Mouse (Mus musculus) CH12.LX (cell line): Measurements from ENCODE around the gene Plxna1. TPM values are rescaled to one million over a fixed set of nuclear protein-coding genes. Genes with fewer than 3 reads are reported as not detected.

ENCODE experiments used
- DNase-seq: peaks from one replicate; pipeline ENCODE4 v3.0.0-alpha.2; 2013; ENCODE audit errors: extremely low read depth
- H3K27ac ChIP-seq: 2 replicates; pipeline ENCODE4 v1.5.1; 2012; ENCODE audit warnings: low read depth, mild to moderate bottlenecking, control low read depth, moderate library complexity; ENCODE audit not compliant: insufficient read depth
- H3K27me3 ChIP-seq: replicated peaks from 2 replicates; pipeline ENCODE3; 2012; ENCODE audit warnings: inconsistent platforms
- H3K36me3 ChIP-seq, 2 experiments: replicated peaks in 1 of 2; 2 replicates each; pipeline versions ENCODE3 to v1.6.1; 2012; ENCODE audit warnings: inconsistent platforms in 1 of 2, low read length in 1 of 2, mild to moderate bottlenecking in 1 of 2, mixed read lengths in 1 of 2, moderate library complexity in 1 of 2; ENCODE audit not compliant: control insufficient read depth in 1 of 2, insufficient read depth in 1 of 2
- H3K4me1 ChIP-seq, 2 experiments: 2 replicates each; pipeline ENCODE4 v1.6.1; 2012; ENCODE audit warnings: inconsistent platforms in 1 of 2, moderate library complexity in 1 of 2; ENCODE audit not compliant: insufficient read depth in 2 of 2, control insufficient read depth in 1 of 2
- H3K4me2 ChIP-seq: 2 replicates; pipeline ENCODE4 v1.6.1; 2012; ENCODE audit warnings: low read depth, mild to moderate bottlenecking, control low read depth; ENCODE audit not compliant: poor library complexity, insufficient read depth, severe bottlenecking
- H3K4me3 ChIP-seq, 3 experiments: fragments of 150-350 bp in 1 of 3; sonication (generic) in 1 of 3; replicated peaks in 1 of 3; 2 replicates each; pipeline versions ENCODE3 to v1.5.1; 2011 to 2012; ENCODE audit warnings: low read depth in 2 of 3, low read length in 2 of 3, mild to moderate bottlenecking in 2 of 3, moderate library complexity in 2 of 3, control low read depth in 1 of 3, improper control_type of control experiment in 1 of 3, inconsistent platforms in 1 of 3, mixed read lengths in 1 of 3; ENCODE audit not compliant: poor library complexity in 1 of 3
- H3K79me2 ChIP-seq: replicated peaks from 2 replicates; pipeline ENCODE4 v1.6.1; 2012; ENCODE audit warnings: mild to moderate bottlenecking, moderate library complexity; ENCODE audit not compliant: control insufficient read depth, poor library complexity, insufficient read depth, severe bottlenecking; ENCODE audit errors: extremely low read depth
- H3K9ac ChIP-seq: 2 replicates; pipeline ENCODE4 v1.6.1; 2012; ENCODE audit warnings: low read depth, mild to moderate bottlenecking, control low read depth, moderate library complexity; ENCODE audit not compliant: insufficient read depth
- H3K9me3 ChIP-seq: replicated peaks from 2 replicates; pipeline ENCODE3; 2012; ENCODE audit warnings: low read length, inconsistent platforms, mixed read lengths
- BHLHE40 ChIP-seq: IDR thresholded peaks from 2 replicates; pipeline ENCODE4 v1.6.1; 2011; ENCODE audit warnings: mild to moderate bottlenecking, low read depth, low read length, improper control_type of control experiment
- CHD1 ChIP-seq: IDR thresholded peaks from 2 replicates; pipeline ENCODE4 v1.6.1; 2012; ENCODE audit warnings: low read depth, low read length, improper control_type of control experiment, inconsistent platforms
- CHD2 ChIP-seq: IDR thresholded peaks from 2 replicates; pipeline ENCODE4 v1.6.1; 2011; ENCODE audit warnings: low read length, improper control_type of control experiment
- CTCF ChIP-seq, 2 experiments: IDR thresholded peaks in 1 of 2; conservative IDR thresholded peaks in 1 of 2; 2 replicates each; pipeline ENCODE4 v1.5.1; 2011 to 2012; ENCODE audit warnings: low read depth in 2 of 2, low read length in 2 of 2, improper control_type of control experiment in 1 of 2, inconsistent platforms in 1 of 2, mild to moderate bottlenecking in 1 of 2, moderate library complexity in 1 of 2
- E2F4 ChIP-seq: IDR thresholded peaks from 2 replicates; pipeline ENCODE4 v1.6.1; 2011; ENCODE audit warnings: low read depth, low read length, improper control_type of control experiment; ENCODE audit not compliant: insufficient replicate concordance
- ELF1 ChIP-seq: IDR thresholded peaks from 2 replicates; pipeline ENCODE4 v1.6.1; 2014; ENCODE audit warnings: low read depth, mild to moderate bottlenecking, inconsistent platforms, low read length, improper control_type of control experiment
- EP300 ChIP-seq: IDR thresholded peaks from 2 replicates; pipeline ENCODE4 v1.6.1; 2011; ENCODE audit warnings: low read length, improper control_type of control experiment
- HCFC1 ChIP-seq: IDR thresholded peaks from 2 replicates; pipeline ENCODE4 v1.6.1; 2012; ENCODE audit warnings: low read depth, mild to moderate bottlenecking, inconsistent platforms, low read length, improper control_type of control experiment
- IRF4 ChIP-seq: IDR thresholded peaks from 2 replicates; pipeline ENCODE4 v1.6.1; 2014; ENCODE audit warnings: low read depth, mild to moderate bottlenecking, inconsistent platforms, low read length, improper control_type of control experiment
- MAFK ChIP-seq: IDR thresholded peaks from 2 replicates; pipeline ENCODE4 v1.6.1; 2011; ENCODE audit warnings: low read length, improper control_type of control experiment; ENCODE audit not compliant: insufficient replicate concordance
- NELFE ChIP-seq: IDR thresholded peaks from 2 replicates; pipeline ENCODE4 v1.6.1; 2011; ENCODE audit warnings: low read depth, low read length, improper control_type of control experiment
- NRF1 ChIP-seq: IDR thresholded peaks from 2 replicates; pipeline ENCODE4 v1.6.1; 2014; ENCODE audit warnings: low read depth, mild to moderate bottlenecking, inconsistent platforms, low read length, improper control_type of control experiment, moderate library complexity
- POLR2A ChIP-seq: IDR thresholded peaks from 2 replicates; pipeline ENCODE4 v1.6.1; 2011; ENCODE audit warnings: low read depth, mild to moderate bottlenecking, improper control_type of control experiment, low read length
- POLR2AphosphoS2 ChIP-seq: IDR thresholded peaks from 2 replicates; pipeline ENCODE4 v1.6.1; 2011; ENCODE audit warnings: low read depth, low read length, improper control_type of control experiment
- RAD21 ChIP-seq: IDR thresholded peaks from 2 replicates; pipeline ENCODE4 v1.6.1; 2011; ENCODE audit warnings: low read depth, mild to moderate bottlenecking, low read length, improper control_type of control experiment, moderate library complexity
- SIN3A ChIP-seq: IDR thresholded peaks from 2 replicates; pipeline ENCODE4 v1.6.1; 2012; ENCODE audit warnings: low read length, improper control_type of control experiment, inconsistent platforms
- TBP ChIP-seq: conservative IDR thresholded peaks from 2 replicates; pipeline ENCODE4 v1.6.1; 2011; ENCODE audit warnings: low read depth, low read length, improper control_type of control experiment
- UBTF ChIP-seq: IDR thresholded peaks from 2 replicates; pipeline ENCODE4 v1.6.1; 2012; ENCODE audit warnings: low read depth, mild to moderate bottlenecking, inconsistent platforms, low read length, improper control_type of control experiment, moderate library complexity
- USF1 ChIP-seq: IDR thresholded peaks from 2 replicates; pipeline ENCODE4 v1.6.1; 2014; ENCODE audit warnings: low read depth, mild to moderate bottlenecking, inconsistent platforms, low read length, improper control_type of control experiment
- USF2 ChIP-seq: conservative IDR thresholded peaks from 2 replicates; pipeline ENCODE4 v1.6.1; 2011; ENCODE audit warnings: low read depth, low read length, improper control_type of control experiment
- ZC3H11A ChIP-seq: IDR thresholded peaks from 2 replicates; pipeline ENCODE4 v1.6.1; 2012; ENCODE audit warnings: low read depth, mild to moderate bottlenecking, inconsistent platforms, low read length, improper control_type of control experiment
- ZMIZ1 ChIP-seq: IDR thresholded peaks from 2 replicates; pipeline ENCODE4 v1.6.1; 2012; ENCODE audit warnings: low read depth, mild to moderate bottlenecking, inconsistent platforms, low read length, improper control_type of control experiment
- dilution Hi-C: fragments of 300-500 bp; cut with MboI; formaldehyde crosslinking; loops from 2 replicates; pipeline ENCODE4 v1.14.3; 2020; ENCODE audit warnings: low sequenced_read_pairs; ENCODE audit not compliant: extremely low pct_unique_long_range_greater_than_20kb, extremely low pct_ligation_motif_present
- in situ Hi-C: fragments of 300-500 bp; cut with MboI; formaldehyde crosslinking; loops from 3 replicates; pipeline ENCODE4 v1.14.3; 2019; ENCODE audit warnings: low sequenced_read_pairs, low pct_ligation_motif_present, low pct_unique_long_range_greater_than_20kb, mixed read lengths
- polyA plus RNA-seq: library from polyadenylated mRNA; unstranded; fragments of >175 nt; gene quantifications from 2 replicates; pipeline ENCODE4 v1.2.1, GENCODE M21; 2012; ENCODE audit warnings: low read depth; ENCODE audit not compliant: insufficient read length
- total RNA-seq, 2 experiments: library from RNA; depleted of rRNA; stranded (reverse); fragments of 300-350 nt in 1 of 2; fragments of >200 nt in 1 of 2; gene quantifications; 2 replicates each; pipeline ENCODE4 v1.2.3; 2012 to 2014

The Plxna1 gene
- total and polyA plus RNA-seq, 3 experiments: 8.9 to 29.5 (median 18.5) TPM

DNA sequence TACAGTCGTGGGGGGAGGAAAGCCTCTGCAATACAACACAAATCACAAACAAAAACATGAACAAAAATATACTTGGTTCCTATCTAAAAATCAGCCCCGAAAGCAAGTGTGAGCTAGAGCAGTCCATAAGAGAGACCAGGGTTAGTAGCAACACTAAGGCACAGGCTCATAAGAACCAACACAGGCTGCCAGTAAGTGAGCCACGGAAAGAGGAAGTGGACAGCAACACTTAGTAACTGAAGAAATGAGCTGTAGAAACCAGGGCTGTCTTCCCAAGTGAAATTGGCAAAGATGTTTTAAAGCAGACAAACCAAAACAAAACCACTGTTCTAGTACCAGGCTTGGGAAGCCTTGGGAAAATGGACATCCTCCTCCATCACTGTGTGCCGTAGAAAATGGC, 35.5 kb upstream of the Plxna1 start:
- no peaks in the 10 kb centered on the region for H3K79me2 ChIP-seq
- peak overlapping the region; percentile 5; the same call in 1 of the 2 replicates for H3K9ac ChIP-seq
- H3K4me3 ChIP-seq: no peak overlapping the region
- no peaks in the 10 kb centered on the region for H3K27me3 ChIP-seq
- no peaks in the 10 kb centered on the region for H3K9me3 ChIP-seq
- peak; percentile 21; the same call in 1 of the 2 replicates for TF ChIP-seq BHLHE40
- no peak for TF ChIP-seq RAD21
- TF ChIP-seq EP300: peak; percentile 67
- TF ChIP-seq ELF1: peak; percentile 54
- TF ChIP-seq CTCF (conservative IDR thresholded peaks at IDR 0.05 in 1 of 2, IDR thresholded peaks at IDR 0.05 in 1 of 2; ENCODE audit: low read depth in 2 of 2, low read length in 2 of 2): no peak
- peak; percentile 82 for TF ChIP-seq IRF4
- TF ChIP-seq, all 38 proteins: peak for 4
- Histone ChIP-seq H3K4me2 (peak overlapping the region; percentile 37; the same call in 1 of the 2 replicates), H3K36me3 (no peaks in the 10 kb centered on the region), H3K4me1 (peaks cover 0 to 14% of the 10 kb centered on the region in 2 experiments; a peak in 3 of 4 replicates), H3K27ac (no peak overlapping the region)
- dilution Hi-C loops (no loop called here), in situ Hi-C loops (no loop called here)
- peak; percentile 70 for DNase-seq

DNA sequence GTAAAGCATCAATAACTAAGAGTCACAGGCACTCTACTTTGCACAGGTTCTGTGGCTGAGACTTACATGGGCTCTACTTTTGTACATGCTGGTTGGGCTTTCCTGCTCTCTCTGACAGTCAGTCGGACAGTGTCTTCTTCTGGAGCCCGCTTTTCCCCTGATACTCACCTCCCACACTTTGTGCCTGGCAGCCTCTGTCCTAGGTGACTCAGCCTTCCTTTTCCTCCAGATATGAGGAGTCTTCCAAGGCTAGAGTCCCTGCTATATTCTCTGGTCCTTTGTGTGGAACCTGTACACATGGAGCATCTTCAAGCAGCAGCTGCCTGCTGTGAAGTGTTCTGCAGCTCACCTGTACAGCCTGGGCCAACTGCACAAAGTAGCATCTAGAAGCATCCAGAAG, 31.4 kb upstream of the Plxna1 start:
- dilution Hi-C loops (no loop called here), in situ Hi-C loops (no loop called here)
- TF ChIP-seq USF2 (no peak), RAD21 (no peak), USF1 (no peak), MAFK (no peak), POLR2AphosphoS2 (no peak), ELF1 (no peak), E2F4 (no peak)
- Histone ChIP-seq H3K4me3 (no peak overlapping the region), H3K4me2 (no peak overlapping the region), H3K27me3 (no peaks in the 10 kb centered on the region), H3K27ac (no peak overlapping the region), H3K9ac (no peak overlapping the region), H3K36me3 (no peaks in the 10 kb centered on the region), H3K79me2 (no peaks in the 10 kb centered on the region), H3K4me1 (peaks cover 0 to 14% of the 10 kb centered on the region in 2 experiments; a peak in 2 of 4 replicates), H3K9me3 (no peaks in the 10 kb centered on the region)
- no peak for DNase-seq

DNA sequence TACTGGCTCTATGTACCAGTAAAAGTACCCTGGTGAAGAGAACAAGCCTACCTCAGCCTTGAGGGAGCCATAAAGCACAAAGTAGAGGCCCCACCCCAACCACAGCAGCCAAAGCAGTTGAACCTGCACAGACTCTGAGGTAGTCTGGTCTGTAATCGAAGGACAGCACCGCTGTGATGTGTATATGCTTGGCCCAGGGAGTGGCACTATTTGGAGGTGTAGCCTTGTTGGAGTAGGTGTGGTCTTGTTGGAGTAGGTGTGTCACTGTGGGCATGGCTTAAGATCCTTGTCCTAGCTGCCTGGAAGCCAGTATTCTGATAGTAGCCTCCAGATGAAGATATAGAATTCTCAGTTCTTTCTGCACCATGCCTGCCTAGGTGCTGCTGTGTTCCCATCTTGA, 29.8 kb upstream of the Plxna1 start:
- H3K4me2 ChIP-seq: no peak overlapping the region
- H3K4me3 ChIP-seq: no peak overlapping the region
- H3K9ac ChIP-seq: no peak overlapping the region
- no peak for DNase-seq
- in situ Hi-C loops (no loop called here), dilution Hi-C loops (no loop called here)
- H3K27ac ChIP-seq: no peak overlapping the region
- no peaks in the 10 kb centered on the region for H3K27me3 ChIP-seq
- H3K9me3 ChIP-seq: no peaks in the 10 kb centered on the region
- H3K36me3 ChIP-seq: no peaks in the 10 kb centered on the region
- H3K4me1 ChIP-seq: peaks cover 0 to 2% of the 10 kb centered on the region in 2 experiments; a peak in 1 of 4 replicates
- no peaks in the 10 kb centered on the region for H3K79me2 ChIP-seq
- TF ChIP-seq CHD2: no peak
- no peak for TF ChIP-seq SIN3A
- TF ChIP-seq BHLHE40: no peak
- TF ChIP-seq CHD1: no peak
- no peak for TF ChIP-seq MAFK
- TF ChIP-seq POLR2A: no peak
- TF ChIP-seq TBP: no peak
- no peak for TF ChIP-seq RAD21
- TF ChIP-seq HCFC1: no peak
- no peak for TF ChIP-seq NRF1
- no peak for TF ChIP-seq UBTF
- no peak for TF ChIP-seq USF1
- TF ChIP-seq ZMIZ1: no peak
- TF ChIP-seq ZC3H11A: no peak
- TF ChIP-seq POLR2AphosphoS2: no peak
- no peak for TF ChIP-seq NELFE
